Mouse (Mus musculus): ENCODE data around the gene Glp2r.

Gene Glp2r

DNA sequence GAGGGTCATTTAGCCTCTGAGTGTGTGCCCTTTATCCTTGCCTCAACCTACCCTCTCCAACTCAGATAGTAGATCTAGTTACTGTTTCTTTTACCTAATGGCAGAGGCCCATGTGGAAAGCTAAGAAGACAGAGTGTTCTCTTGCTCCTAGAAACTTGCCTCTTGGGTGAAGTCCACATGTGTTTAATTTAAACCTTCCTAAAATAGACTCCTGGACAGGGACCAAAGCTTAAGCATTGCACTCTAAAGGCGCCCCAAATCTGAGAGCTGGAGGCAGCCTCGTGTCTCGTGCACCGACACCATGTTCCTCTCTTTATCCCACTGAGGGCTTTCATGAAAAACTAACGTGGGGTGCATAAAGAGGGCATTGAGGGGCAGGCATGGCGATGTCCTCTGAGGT lies 43.9 kb downstream of the Glp2r start:
- DNase-seq = no peak

GRCm38 (mm10) chr11:67723231-67724013 lies 47.5 kb downstream of the Glp2r start:
- DNase-seq = no peak

DNA sequence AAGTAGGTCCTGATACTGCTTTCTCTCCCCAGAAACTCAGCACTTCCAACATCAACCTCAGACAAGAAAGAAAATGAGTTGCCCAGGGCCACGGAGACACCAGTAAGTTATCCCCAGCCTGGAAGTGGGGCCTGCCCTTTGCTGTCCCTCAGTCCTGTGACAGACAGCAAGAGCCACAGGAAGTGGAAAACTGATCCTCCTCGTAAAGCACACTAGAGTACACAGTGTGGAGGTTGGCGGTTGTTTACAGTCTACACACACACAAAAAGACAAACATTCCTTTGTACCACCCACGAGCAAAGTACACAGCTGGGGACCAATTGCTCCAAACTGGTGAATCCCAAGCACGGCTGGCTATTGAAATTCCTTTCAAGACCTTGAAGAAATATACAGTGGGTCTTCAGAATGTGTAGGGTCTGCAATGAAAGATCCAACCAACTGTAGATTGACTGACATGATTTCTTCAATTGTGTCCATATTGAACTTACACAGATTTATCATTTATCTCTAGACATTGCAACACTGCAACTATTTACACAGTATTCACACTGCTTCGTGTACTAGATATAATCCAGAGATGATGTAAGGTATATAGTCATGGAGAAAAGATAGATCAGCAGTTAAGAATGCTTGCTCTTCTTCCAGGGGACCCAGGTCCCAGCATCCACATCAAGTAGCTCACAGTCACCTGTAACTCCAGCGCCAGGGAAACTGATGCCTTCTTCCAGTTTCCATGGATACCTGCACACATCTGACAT lies 48.4 kb downstream of the Glp2r start:
- peak; percentile 2 for DNase-seq

DNA sequence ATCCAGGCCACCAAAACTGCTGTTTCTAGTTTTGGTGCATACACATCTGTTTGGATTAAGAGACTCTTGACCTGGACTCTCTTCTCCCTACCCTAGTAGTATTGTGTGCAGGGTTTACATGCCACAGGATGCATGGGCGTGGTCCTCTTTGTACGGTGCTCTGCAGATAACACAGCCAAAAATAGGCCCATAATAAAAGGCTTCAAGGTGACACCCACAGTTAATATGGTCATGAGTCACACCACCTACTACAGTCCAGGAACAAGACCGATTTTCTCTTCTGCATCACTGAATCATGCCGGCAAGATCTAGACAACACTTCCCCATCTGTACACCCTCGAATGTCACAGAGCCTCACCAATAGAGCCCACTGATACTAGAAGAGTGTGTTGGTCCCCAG lies 49.5 kb downstream of the Glp2r start:
- no peak for DNase-seq

- DNase-seq = no peak
Measured at GRCm38 (mm10) chr11:67715382-67715781, 55.6 kb downstream of the Glp2r start.

DNA sequence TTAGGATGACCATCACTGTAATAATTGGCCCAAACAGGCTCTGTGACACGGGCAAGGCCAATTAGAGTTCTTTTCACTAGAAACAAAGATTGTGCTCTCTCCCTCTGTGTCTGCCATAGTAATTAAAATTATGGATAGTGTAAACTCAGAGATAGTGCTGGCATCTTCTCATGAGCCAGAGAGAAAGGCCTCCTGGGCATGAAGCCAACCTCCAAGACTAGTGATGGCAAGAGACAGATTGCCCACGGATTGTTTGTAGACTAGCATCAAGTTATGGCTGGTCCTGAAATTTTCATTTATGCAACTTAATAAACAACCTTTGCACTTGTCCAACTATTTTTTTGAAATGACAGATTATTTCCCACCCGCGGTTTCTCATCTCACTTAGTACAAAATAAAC lies 58.0 kb downstream of the Glp2r start:
- DNase-seq = no peak

DNA sequence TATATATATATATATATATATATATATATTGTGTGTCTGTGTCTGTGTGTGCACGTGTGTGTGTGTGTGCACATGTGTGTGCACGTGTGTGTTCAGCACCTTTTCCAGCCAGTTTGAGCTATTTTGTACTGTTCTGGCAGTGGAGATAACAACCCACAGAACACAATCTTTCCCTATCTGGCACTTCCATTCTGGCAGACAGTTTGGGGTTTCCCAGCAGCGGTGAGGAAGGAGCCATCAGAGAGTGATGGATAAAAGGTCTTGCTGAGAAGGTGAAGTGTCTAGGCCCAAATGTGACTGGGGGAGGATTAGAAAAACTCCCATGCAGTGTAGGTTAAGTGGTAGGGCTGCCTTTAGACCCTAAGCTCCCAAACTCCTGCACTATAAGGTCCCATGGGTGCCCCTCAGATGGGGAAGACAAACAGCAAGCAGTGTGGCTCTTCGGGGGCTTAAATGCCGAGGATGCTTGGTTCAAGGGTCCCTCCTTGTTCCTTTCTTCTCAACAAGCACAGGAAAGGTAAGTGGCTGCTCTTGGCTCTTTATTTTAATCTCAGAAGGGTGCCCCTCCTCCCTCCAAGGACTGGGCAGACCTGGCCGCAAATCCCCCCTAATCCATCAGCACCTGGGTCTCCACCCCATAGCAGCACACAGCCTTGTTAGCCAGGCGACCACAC lies 76.1 kb downstream of the Glp2r start, which contains the start of gene Rcvrn:
Rcvrn (plus strand) TSS at position 624 of the 674 bp plus-strand sequence.
- DNase-seq = no peak

DNA sequence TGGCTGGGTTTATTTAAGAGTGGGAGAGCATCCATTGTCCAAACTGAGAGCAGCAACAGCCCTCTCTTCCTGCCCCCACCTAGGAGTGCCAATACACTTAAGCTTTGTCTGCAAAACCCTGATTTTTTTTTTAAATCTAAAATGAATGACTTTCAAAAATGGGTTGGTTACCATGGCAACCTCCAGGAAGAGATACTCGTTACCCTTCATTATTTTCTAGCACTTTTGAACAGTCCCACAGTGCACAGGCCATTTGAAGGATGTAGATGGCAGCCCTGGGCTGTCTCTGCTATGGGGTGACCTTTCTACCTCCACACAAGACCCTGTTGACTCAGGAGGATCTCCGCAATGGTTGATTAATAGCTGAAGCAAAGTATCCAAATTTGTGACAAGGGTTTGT lies 84.8 kb downstream of the Glp2r start:
- no peak for DNase-seq

DNA sequence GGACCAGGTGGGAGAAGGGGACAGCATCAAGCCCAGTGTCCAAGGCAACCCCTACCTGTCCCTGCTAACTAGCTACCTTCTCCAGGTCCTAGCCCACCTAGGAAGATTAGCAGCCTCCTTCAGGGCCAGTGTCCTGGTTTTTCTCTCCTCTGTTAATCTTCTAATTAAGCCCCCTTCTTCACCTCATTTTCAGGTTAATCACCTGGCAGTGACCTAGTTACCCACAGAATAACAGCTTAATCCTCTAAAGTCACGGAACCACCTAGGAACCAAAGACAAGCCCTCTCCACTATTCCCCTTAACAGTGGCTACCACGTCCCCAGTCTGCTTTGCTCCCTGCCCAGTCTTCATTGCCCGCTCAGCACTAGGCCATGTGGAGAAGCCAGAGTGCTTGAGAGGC lies 89.1 kb downstream of the Glp2r start:
- DNase-seq = no peak

GRCm38 (mm10) chr11:67679930-67680329 lies 91.0 kb downstream of the Glp2r start:
- no peak for DNase-seq

DNA sequence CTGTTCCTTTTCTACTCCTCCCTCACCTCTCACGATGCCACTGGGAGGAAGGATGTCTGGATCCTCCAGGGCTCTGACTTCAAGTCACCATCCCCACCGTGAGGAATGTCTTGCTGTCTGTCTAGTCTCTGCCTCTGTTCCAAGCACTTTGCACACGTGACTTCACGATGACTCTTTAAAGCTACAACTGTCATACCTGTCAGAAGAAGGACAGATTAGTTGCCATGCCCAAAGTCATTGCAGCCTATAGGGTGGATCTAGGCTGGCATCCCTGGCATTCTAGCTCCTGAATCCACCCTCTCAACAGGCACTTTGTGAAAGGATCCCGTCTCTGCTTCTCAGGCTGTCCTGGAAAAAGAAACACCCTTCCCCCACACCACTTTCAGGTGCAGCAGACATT lies 91.7 kb downstream of the Glp2r start:
- no peak for DNase-seq

- peak; percentile 87 for DNase-seq
Measured at GRCm38 (mm10) chr11:67675562-67676540, 95.1 kb downstream of the Glp2r start.

DNA sequence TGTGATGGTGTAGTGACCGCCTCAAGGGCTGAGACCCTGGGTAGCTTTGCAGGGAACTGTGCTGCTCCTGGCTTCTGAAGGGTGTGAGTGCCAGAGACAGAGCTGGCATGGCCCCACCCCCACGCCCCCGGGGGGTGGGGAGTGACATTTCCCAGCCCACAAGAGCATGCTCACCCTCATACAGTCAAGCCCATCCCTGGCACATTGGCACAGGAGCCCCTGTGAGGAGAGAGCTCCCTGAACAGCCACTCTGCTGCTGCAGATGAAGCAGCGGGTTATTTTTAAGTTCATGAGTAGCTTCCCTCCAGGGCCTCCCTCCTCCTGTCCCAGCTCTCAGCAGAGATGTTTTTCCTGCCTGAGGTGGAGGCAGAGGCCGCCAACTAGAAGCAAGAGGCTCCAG lies 98.8 kb downstream of the Glp2r start:
- DNase-seq = no peak

- DNase-seq = no peak
Measured at GRCm38 (mm10) chr11:67670031-67670430, 100.9 kb downstream of the Glp2r start.

DNA sequence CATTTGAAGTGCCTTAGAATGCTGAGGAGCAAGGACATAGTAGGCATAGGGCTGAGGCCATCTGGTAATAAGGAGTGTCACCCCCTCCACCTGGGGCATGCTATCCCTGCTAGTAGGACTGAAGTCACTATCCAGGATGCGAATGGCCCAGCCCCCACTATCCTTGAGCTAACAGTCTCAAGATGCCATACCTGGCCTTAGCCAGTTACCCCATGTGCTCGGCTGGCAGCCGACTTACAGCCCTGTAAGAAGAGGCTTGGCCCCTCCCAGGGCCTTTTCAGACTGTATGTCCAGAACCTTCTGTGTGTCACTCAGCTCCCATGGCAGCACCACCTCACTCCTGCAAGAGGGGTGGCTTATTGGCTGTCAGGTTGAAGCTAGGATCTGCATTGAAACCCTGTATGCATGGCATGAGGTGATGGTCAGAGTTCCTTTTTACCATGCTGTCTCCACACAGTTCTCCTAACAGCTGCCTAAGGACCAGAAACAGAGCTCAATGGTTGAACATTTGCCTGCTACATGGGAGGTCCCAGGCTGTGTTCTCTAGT lies 102.4 kb downstream of the Glp2r start:
- DNase-seq = no peak

DNA sequence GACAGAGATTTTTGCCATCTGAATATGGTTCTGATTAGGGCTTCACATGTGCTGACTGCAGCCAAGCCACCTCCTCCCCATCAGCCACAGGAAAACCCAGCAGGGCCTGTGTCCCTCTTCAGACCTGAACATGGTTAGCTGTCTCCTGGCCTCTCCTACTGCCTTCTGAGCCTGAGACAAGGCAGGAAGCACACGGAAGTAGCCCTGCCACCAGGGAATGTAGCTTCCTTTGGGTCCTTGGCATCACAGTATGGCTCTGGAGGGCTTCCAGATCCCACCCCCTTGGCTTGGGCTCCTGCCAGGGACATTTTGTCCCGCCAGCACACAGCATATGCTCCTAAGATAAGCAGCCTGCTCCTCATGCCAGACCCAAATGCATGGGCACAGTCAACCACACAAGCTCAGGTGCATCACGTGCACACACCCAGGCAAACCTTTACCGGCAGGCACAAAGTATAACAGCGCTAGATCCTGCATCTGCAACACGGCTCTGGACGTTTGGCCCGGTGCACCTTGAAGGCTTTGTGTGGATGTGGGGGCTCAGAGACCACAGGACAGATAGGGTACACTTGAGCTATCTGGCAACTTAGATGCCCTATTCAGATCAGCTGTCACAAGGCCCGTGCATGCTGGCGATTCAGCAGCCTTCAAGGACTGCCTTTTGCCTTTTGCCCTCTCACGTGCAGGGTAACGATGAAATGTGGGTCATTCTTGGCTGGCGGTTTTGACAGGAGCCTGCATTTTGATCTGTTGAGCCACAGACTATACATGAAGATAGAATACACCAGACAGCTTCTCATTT lies 103.2 kb downstream of the Glp2r start:
- DNase-seq = no peak

DNA sequence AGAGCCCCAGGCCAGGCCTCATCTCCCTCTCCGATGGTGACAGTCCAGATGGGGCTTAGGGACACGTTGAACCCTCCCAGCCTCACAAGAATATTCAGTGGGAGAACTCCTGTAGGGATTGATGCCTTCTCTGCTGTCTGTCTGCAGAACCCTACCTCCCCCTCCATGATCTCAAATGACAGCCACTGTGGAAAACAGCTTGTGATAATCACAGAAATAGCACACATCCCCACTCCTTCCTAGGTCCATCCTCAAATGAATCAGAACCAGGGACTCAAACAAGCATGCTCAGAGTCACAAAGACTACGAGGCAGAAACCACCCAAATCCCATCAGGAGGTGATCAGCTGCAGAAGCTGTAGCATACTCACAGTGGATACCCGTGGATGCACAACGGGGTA lies 104.8 kb downstream of the Glp2r start:
- no peak for DNase-seq

DNA sequence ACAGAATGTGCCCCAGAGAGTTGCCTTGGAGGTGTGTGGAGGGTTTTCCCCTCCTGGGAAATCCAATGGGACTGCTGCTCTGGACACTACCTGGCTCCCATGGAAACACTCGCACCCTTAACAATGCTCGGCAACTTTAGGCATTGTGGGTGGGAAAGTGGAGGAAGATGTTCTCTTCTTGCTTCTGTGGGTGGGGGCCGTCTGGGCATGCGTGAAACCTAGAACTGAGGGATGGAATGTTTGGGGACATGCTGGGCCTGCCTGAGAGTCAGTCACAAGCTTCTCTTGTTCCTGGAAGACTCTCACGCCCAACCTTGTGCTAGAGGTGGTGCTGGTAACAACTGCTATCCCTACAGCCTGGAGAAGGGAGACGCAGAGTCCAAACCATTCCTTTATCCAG lies 106.0 kb downstream of the Glp2r start:
- DNase-seq = no peak

DNA sequence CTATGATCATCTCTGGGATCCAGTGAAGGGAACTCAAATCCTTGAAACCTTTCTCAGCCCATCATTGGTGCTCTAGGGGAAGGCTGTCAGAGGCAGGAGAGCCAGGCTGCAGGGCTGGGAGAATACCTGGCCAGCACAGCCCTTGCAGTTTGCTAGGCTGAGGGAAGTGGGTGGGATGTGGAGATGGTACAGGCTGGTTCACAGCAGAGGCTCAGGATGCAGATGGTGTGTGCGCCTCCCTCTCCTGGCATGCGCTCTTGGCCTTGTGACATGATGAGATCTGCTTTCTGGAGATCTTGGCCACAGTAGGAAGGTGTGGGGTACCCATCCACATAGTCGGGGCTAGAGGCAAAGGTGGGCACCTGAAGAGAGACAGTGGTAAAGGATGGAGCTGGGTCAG lies 106.7 kb downstream of the Glp2r start:
- no peak for DNase-seq

- no peak for DNase-seq
Measured at GRCm38 (mm10) chr11:67663437-67663836, 107.5 kb downstream of the Glp2r start.

DNA sequence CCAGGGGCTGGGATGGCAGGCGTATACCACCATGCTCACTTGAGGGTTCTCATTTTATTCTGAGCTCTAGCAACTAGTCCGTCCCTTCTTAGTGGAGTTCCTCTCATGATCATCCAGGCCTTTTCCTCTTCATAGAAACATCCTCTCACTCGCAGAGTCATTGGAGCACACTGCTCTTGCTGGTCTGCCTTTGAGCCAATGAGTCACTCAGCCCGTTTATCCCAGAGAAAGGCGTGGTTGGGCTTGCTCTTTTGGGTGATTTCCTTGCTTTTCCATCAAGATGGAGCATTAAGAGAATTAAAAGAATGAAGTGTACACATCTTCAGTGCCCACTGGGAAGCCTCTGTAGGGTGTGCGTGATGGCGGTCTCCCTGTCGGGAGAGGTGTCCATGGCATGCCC lies 109.5 kb downstream of the Glp2r start:
- no peak for DNase-seq
